In the genomic region with DNA sequence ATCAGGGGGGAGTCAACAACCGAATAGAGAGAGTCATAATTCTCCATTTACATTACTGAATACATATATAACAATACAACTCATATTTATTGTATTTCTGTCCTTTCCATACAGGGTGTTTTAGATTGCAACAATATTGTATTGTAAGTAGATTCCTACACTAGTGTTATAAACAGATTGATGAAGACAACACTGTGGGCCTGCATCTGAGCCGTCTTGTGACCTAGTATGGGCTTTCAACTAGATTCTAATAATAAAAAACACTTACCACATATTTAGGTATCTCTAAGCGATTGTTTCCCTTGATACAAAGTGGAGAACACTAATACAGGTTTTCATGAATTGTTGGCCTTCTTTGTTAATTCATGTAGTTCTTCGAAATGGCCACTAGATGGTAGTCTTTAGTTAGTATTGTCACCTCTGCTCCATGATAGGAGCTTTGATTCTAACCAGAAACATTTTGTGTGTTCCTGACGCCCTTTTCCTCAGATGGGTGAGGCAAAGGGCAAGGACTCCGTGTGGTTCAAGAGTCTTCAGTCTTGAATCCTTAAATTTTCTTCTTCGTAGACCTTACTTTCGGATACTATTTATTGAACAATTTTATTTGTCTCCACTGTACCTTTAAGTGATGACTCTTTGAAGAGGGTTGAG, we compare ENCODE assay signal across 9 mouse cellular contexts.
DNase-seq lines count a peak whose midpoint lies in the region; ATAC-seq lines count a peak whose summit lies in the region.
"Had no signal": no experiment of that assay in that cellular context is flagged by ENCODE, and none has a peak within 500 bp of the region (broad histone marks: within the 10 kb centered on the region; RNA-seq: fewer than 3 reads in every experiment).

No protein-coding gene starts in this region.

- peaks cover 9% of the 10 kb centered on the region for H3K4me1 ChIP-seq in forebrain, embryonic 10.5 days

- H3K9me3 ChIP-seq in forebrain, embryonic 10.5 days, result no peaks in the 10 kb centered on the region

- H3K27ac ChIP-seq in forebrain, embryonic 10.5 days, result no peak overlapping the region

- DNase-seq in layer of hippocampus, adult 9-10 months (ENCODE audit: low spot score), result peak; percentile 53
- DNase-seq in layer of hippocampus, adult 8-10 months (ENCODE audit: low spot score in 2 of 2), result no peak
- peak; percentile 14 for DNase-seq in forebrain, embryonic 10.5 days (ENCODE audit: extremely low spot score, low spot score)
- peak; percentile 83 for DNase-seq in induced T-regulatory cell, adult 2 months (ENCODE audit: low read depth)
- peak; percentile 74 for DNase-seq in lung, postnatal 25 days (ENCODE audit: low spot score)
- peak; percentile 72 for DNase-seq in splenic B cell, adult 2 months (ENCODE audit: low read depth, low spot score)
- no peak for DNase-seq in urinary bladder, postnatal 36 days (ENCODE audit: low spot score in 2 of 2)

- no peaks in the 10 kb centered on the region for H3K36me3 ChIP-seq in forebrain, embryonic 10.5 days (replicated peaks)
- no peaks in the 10 kb centered on the region for H3K36me3 ChIP-seq in splenic B cell, adult 2 months (ENCODE audit: control insufficient read depth, insufficient read depth, low read length, poor library complexity, severe bottlenecking)

- H3K4me3 ChIP-seq in forebrain, embryonic 10.5 days, result no peak overlapping the region
- H3K4me3 ChIP-seq: erythroblast, embryonic 14.5 days had no signal

- WGBS in forebrain, embryonic 10.5 days, result 35% methylated on average over 8 of the region's 8 CpGs

- no peaks in the 10 kb centered on the region for H3K27me3 ChIP-seq in forebrain, embryonic 10.5 days (ENCODE audit: poor library complexity, severe bottlenecking)
- no peaks in the 10 kb centered on the region for H3K27me3 ChIP-seq in splenic B cell, adult 2 months (ENCODE audit: control insufficient read depth, insufficient read depth, low read length, poor library complexity, severe bottlenecking)

- ATAC-seq in activated CD4-positive, CD25-positive, alpha-beta regulatory T cell, adult 4 months, result peak; percentile 50

Comparison
In these comparisons a context has a peak if more than half of its experiments do, and no peak if none do; other contexts are left out.
1. DNase-seq: peak in layer of hippocampus, adult 9-10 months (single experiment), forebrain, embryonic 10.5 days (single experiment), induced T-regulatory cell, adult 2 months (single experiment), lung, postnatal 25 days (single experiment) and splenic B cell, adult 2 months (single experiment); none in layer of hippocampus, adult 8-10 months (0 of 2) and urinary bladder, postnatal 36 days (0 of 2).